Mouse (Mus musculus): Measurements from ENCODE around the gene Spon1.

DNA sequence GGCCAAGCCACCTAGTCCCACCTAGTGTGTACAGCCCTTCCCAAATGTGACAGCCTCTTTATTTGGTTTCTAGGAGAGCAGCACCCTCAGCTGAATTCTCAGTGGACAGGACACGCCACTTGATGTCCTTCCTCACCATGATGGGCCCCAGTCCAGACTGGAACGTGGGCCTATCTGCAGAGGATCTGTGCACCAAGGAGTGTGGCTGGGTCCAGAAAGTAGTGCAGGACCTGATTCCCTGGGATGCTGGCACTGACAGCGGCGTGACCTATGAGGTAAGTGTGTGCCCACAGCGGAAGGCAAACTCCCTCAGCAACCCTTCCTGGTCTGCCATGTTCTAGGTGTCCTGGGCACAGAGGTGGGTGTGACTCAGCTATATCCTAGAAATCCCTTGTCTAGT lies 263.0 kb downstream of the Spon1 start:
- TF ChIP-seq POLR2A (IDR thresholded peaks at IDR 0.05; ENCODE audit: insufficient read depth, low read length) (no peak), CTCF (IDR thresholded peaks at IDR 0.05; ENCODE audit: low read depth, low read length) (no peak)

Measured in ES-Bruce4 (cell line).